Mouse (Mus musculus) left cerebral cortex, adult 11 months (tissue): ENCODE results near the gene Emd.
A peak's percentile ranks its signal among the peaks of the same experiment; 100 is the strongest.

ENCODE experiments used
- DNase-seq: peaks from one replicate; pipeline ENCODE4 v3.0.0; 2022; ENCODE audit warnings: low spot score

Emd gene

GRCm38 (mm10) chrX:74273422-74274322, 19.2 kb downstream of the Emd start:
- DNase-seq: no peak

GRCm38 (mm10) chrX:74277916-74278315, 23.4 kb downstream of the Emd start:
- no peak for DNase-seq

GRCm38 (mm10) chrX:74281041-74281731, 26.7 kb downstream of the Emd start:
- DNase-seq: no peak

GRCm38 (mm10) chrX:74281732-74282394, 27.4 kb downstream of the Emd start, which contains the start of the genes Taz and Dnase1l1:
TSS of gene Taz (plus strand) at chrX:74281912.
TSS of gene Dnase1l1 (minus strand) at chrX:74282337.
- no peak for DNase-seq

GRCm38 (mm10) chrX:74282395-74283091, 28.1 kb downstream of the Emd start:
- DNase-seq: peak; percentile 70

DNA sequence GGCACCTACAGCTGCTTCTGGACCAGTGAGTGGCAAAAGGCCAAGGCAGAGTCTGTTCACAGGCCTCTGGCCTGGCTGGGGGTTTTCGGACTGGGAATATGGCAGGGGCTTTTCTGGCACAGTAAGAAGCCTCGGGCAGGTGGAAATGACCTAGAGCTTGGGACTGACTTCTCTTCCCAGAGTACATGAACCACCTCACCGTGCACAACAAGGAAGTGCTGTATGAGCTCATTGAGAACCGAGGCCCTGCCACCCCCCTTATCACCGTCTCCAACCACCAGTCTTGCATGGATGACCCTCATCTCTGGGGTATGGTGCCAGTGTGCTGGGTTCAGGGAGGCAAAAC, 28.6 kb downstream of the Emd start:
- no peak for DNase-seq

- DNase-seq: no peak
These were observed 38.9 kb downstream of the Emd start for GRCm38 (mm10) chrX:74293431-74293830.

DNA sequence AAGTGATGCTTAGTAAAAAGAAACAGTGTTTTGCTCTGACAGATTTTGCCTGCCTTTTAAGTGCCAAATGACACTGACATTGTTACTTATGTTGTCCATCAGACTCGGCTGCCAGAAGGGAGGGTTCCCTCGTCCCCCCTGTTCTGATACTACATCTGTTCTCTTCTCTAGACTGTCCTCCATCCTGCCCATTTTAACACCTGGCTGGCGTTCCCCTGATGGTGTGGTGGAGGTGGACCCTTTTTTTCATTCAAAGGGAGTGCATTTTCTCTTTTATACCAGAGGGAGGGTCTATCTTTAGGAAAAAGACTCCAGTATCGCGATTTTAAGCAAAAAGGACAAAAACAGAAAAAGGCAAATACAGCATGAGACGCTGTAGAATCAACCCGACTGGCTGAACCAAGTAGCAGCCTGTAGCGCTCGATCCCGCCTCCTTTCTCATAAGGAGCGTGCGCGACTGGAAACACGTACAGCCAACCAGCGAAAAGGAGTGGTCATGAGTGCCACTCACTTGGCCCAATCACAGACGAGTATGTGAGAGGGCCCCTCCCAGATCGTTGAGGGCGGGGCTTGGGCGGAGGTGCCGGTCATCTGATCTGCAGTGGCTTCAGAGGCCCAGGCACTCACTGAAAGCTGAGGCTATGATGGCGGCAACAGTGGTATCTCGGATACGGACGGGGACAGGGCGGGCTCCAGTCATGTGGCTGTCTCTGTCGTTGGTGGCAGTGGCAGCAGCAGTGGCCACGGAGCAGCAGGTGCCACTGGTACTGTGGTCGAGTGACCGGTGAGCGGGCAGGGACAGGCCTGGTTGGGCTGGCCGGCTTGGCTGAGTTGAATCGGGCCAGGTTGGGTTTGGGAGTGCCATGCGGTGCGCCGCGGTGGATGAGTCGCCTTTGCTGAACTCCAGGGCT, 42.3 kb downstream of the Emd start, which contains the start of gene Atp6ap1:
Gene Atp6ap1 (plus strand): TSS at position 560 of the 911 bp plus-strand sequence.
- DNase-seq: peak; percentile 92

DNA sequence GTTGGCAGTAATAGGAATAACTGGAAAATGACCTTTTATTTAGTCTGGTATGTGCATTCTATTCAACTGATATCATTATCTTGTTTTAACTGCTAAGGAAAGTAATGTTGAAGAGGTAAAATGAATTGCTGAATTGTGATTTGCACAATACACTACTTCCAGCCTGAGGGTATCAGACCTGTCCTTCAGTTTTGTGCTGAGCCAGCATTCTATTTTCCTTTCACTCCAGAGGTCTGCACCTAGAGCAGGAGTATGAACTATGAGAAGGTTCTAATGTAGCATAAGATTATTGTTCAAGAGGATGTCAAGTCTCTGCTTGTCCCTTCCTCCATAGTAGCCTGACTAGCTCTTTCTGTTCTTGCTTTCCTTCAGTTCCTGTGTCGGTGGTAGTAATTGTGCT, 43.9 kb downstream of the Emd start:
- DNase-seq: no peak

GRCm38 (mm10) chrX:74299721-74300120, 45.2 kb downstream of the Emd start:
- DNase-seq: no peak

DNA sequence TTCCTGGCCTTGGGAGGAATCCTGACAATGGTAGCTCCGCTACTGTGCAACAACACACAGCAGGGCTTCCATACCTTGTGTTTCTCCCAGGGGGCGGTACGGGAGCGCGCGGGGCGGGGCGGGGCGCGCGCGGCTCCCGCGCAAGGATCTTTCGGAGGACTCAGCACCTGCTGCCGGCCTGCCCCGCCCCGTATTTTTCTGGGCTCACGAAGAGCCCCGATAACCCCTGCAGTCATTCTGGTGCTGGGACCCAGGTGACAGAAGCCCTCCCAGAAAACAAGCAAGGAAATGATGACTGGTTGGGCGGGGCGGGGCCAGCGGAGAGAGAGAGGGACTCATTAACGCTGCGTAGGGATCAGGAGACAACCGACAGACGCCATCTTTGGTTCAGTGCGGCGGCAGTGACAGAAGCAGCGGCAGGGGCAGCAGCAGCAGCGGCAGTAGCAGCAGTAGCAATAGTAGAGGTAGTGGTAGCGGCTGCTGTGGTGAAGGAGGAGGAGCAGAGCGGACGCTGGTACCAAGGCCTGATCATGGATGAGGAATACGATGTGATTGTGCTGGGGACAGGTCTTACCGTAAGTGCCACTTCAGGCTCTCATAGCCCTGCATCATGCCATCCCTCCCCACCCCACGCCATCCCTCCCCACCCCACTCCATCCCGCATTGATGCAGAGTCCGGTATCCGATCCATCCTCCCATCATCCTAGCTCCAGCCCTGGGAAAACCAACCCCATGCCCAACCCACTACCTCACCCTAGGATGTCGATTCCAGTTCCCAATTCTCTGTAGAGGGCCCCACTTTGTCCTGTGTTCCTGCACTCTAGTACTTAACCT, 50.6 kb downstream of the Emd start, which contains the start of gene Gdi1:
Gene Gdi1 (plus strand): TSS at position 132 of the 834 bp plus-strand sequence.
- peak; percentile 48 for DNase-seq
